Mouse (Mus musculus): ENCODE data around the gene Ralgps1.

DNA sequence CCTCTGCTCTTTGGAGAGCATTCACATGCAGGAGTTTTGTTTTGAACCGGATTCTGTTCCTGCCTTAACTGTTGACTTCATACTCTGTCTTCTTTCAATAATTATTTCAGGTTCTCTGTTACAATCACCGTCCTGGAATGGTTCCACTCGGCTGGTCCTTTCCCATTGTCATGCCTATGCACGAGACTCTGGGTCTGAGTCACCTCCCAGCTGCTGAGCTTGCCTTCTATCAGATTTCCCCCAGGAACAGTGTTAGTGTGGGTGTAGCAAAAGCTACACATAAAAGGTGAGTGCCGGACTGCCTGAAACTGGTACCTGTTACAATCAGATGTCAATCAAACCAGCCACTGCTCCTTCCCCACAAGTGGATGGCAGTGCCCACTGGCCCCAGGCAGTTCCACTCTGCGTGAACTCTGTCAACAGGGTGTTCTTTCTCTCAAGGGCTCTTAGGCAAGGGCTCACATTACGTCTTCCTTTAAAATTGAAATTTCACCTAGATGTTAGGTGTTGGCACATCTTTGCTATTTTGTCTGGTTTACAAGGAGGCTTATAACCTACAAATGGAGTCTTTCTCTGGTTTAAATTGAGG lies 13.9 kb downstream of the Ralgps1 start:
- TF ChIP-seq POLR2A (IDR thresholded peaks at IDR 0.05; ENCODE audit: low read depth, low read length) (no peak), CTCF (IDR thresholded peaks at IDR 0.05; ENCODE audit: extremely low read depth, insufficient read depth, insufficient read length, insufficient replicate concordance) (no peak)

Data from spleen, adult 2 months (tissue).